Mouse (Mus musculus): ENCODE results near the gene Retreg1. TPM values are rescaled to one million over a fixed set of nuclear protein-coding genes. Genes with fewer than 3 reads are reported as not detected.

The Retreg1 gene
- 77.9 and 95.7 TPM in 2 replicates for total RNA-seq (2017)

DNA sequence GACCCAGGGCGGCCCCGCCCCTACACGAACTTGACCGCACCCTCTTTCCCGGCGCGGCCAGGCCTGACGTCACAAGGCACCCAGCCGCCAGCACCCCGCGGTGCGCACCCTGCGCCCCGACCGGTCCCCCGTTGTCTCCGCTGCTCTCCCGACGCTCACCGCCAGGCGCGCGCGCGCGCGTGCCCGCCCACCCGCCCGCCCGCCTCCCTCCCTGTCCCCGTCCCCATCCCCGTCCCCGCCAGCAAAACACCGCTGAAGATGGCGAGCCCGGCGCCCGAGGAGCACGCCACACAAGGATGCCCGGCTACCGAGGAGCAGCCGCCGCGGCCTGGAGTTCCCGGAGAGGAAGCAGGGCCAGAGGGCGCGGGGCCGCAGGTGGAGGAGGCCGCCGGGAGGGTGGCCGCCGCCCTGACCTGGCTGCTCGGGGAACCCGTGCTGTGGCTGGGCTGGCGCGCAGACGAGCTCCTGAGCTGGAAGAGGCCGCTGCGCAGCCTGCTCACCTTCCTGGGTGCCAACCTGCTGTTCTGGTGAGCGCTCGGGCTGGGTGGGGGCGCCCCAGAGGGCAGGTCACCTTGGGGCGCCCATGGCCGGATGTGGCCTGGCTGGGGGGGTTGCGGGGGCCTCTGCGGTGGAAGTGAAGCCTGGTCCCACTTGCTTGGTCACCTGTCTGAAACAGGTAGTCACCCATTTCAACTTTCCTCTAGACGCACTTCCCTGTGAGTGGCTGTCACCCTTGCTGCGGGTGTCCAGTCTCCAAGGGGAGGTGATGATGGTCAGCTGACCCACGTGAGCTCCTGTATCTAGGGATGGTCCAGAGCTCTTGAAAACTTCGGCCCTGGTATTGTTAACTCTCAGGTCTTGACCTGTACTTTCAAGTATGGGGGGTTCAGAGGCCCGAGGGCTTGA lies at the start of gene Retreg1:
TSS of gene Retreg1 (plus strand) at position 95 of the 906 bp plus-strand sequence.
- peak; percentile 96 for ATAC-seq (replicated peaks; ENCODE audit: low read depth, poor library complexity, severe bottlenecking)

- no peak for ATAC-seq (replicated peaks; ENCODE audit: low read depth, poor library complexity, severe bottlenecking)
These were observed 48.9 kb upstream of the Retreg1 start for GRCm38 (mm10) chr15:25794123-25794522.

DNA sequence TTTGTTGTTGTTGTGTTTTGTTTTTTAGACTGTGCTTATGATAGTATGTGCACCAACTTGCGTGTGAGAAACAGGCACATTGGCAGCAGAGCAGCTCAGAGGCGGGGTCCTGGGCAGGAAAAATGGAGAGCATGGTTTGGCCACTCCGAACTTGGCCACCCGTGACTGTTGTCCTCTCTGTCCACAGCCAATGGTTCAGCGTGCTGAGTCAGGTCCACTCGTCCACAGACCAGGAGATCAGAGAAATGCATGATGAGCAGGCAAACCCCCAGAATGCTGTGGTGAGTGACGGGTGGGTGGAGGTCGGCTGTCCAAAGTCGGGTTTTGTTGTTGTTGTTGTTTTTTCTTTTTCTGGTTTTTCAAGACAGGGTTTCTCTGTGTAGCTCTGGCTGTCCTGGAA lies 47.5 kb upstream of the Retreg1 start:
- no peak for ATAC-seq (replicated peaks; ENCODE audit: low read depth, poor library complexity, severe bottlenecking)

DNA sequence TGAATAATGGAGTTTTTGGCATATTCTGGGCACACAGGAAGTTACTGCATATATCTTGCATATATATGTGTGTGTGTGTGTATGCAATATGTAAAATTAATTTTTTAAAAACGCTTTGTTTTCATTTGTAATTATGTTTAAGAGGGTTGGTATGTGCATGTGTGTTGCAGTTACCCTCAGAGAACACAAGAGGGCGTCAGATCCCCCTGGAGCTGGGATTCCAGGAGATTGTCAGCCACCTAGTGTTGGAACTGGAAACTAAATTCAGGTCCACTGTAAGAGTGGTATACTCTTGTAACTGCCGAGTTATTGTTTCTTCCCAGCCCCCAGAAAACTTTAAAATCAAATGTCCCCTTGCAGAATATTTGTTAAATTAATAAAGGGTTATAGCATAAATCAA lies 46.6 kb upstream of the Retreg1 start:
- ATAC-seq (replicated peaks; ENCODE audit: low read depth, poor library complexity, severe bottlenecking) = peak; percentile 95

DNA sequence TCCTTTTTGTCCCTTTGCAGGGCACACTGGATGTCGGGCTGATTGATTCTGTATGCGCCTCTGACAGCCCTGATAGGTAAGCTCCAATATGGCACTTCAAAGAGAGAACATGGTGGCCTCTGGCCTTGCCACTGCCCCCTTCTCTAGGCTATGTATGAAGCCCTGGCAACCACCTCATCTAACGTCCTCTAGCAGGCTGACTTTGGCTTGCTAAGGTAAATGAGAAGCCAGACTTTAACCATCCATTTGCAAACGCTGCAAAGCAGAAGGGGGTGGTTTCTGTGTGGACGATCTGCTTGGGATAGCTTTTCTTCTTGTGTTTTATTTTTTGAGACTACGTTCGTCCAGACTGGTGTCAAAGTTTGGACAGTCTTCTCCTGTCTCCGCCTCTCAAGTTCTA lies 45.8 kb upstream of the Retreg1 start:
- ATAC-seq (replicated peaks; ENCODE audit: low read depth, poor library complexity, severe bottlenecking) = no peak

- ATAC-seq (replicated peaks; ENCODE audit: low read depth, poor library complexity, severe bottlenecking) = no peak
These were observed 45.1 kb upstream of the Retreg1 start for GRCm38 (mm10) chr15:25797888-25798287.

DNA sequence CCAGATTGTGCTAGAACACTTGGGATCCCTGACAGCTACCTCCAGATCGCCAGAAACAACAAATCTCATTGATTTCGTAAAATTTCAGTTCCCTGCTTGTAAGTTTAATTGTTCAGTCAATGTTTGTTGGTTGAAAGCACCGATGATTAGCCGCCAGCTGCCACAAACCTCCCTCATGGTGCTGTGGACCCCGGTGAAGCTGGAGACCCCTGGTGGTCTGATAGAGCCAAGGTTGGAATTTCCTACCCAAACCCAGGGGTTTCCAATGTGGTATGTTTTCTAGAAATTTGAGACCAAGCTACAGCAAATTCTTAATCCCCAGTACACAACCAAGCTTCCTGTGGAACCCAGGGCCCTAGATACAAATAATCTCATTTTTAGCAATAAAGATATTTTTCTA lies 41.3 kb upstream of the Retreg1 start:
- no peak for ATAC-seq (replicated peaks; ENCODE audit: low read depth, poor library complexity, severe bottlenecking)

- ATAC-seq (replicated peaks; ENCODE audit: low read depth, poor library complexity, severe bottlenecking) = no peak
These were observed 40.8 kb upstream of the Retreg1 start for GRCm38 (mm10) chr15:25802194-25802593.

GRCm38 (mm10) chr15:25803111-25803510 lies 39.9 kb upstream of the Retreg1 start:
- no peak for ATAC-seq (replicated peaks; ENCODE audit: low read depth, poor library complexity, severe bottlenecking)

DNA sequence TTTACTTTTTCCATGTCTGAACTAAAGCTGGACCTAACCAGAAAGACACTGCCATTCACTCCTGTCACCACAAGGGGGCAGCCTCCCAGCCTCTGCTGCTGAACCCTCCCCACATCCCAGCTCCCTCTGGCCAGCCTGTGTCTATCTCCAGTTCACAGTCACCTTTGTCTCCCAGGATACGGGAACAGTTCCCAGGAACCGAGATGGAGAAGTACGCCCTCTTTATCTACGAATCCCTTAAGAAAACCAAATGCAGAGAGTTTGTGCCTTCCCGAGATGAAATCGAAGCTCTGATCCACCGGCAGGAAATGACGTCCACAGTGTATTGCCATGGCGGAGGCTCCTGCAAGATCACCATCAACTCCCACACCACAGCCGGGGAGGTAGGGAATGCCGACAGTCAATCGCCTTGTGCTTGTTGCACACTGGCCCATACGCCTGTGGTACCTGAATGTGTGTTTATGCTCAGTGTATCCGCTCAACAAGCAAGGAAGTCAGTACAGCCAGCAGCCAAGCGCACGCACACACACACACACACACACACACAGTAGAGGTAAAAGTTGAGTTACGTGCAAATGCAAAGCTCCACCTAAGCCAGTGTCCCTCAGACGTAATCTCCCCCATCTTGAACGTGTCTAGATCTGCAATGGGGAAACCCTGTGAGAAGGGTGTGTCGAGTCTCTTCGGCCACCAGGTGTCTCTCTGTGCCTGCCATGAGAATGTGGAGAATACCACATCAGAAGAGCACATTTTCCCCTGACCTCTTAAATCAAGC lies 37.5 kb upstream of the Retreg1 start:
- peak; percentile 92 for ATAC-seq (replicated peaks; ENCODE audit: low read depth, poor library complexity, severe bottlenecking)

GRCm38 (mm10) chr15:25806363-25806762 lies 36.6 kb upstream of the Retreg1 start:
- ATAC-seq (replicated peaks; ENCODE audit: low read depth, poor library complexity, severe bottlenecking) = no peak

- no peak for ATAC-seq (replicated peaks; ENCODE audit: low read depth, poor library complexity, severe bottlenecking)
These were observed 36.1 kb upstream of the Retreg1 start for GRCm38 (mm10) chr15:25806878-25807277.

- ATAC-seq (replicated peaks; ENCODE audit: low read depth, poor library complexity, severe bottlenecking) = no peak
These were observed 34.1 kb upstream of the Retreg1 start for GRCm38 (mm10) chr15:25808677-25809460.

GRCm38 (mm10) chr15:25809669-25810068 lies 33.3 kb upstream of the Retreg1 start:
- ATAC-seq (replicated peaks; ENCODE audit: low read depth, poor library complexity, severe bottlenecking) = no peak

DNA sequence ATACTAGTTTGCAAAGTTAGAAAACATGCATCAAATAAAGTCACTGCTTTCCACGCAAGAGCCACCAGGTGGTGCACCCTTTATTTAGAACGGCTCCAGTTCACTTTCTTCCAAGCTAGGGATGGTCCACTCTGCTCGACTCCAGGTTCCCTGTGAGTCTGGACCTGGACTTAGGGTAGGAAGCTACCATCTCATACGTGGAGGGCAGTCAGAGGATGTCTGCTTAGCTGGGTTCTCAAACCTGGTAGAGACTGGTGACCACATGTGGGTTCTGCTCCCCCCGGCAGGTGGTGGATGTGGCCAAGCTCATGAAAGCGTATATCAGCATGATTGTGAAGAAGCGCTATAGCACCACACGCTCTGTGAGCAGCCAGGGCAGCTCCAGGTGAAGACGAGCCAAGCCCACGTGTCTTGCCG lies 31.1 kb upstream of the Retreg1 start:
- peak; percentile 71 for ATAC-seq (replicated peaks; ENCODE audit: low read depth, poor library complexity, severe bottlenecking)

- ATAC-seq (replicated peaks; ENCODE audit: low read depth, poor library complexity, severe bottlenecking) = peak; percentile 76
These were observed 30.5 kb upstream of the Retreg1 start for GRCm38 (mm10) chr15:25812479-25812878.

GRCm38 (mm10) chr15:25814535-25814934 lies 28.4 kb upstream of the Retreg1 start:
- ATAC-seq (replicated peaks; ENCODE audit: low read depth, poor library complexity, severe bottlenecking) = no peak

DNA sequence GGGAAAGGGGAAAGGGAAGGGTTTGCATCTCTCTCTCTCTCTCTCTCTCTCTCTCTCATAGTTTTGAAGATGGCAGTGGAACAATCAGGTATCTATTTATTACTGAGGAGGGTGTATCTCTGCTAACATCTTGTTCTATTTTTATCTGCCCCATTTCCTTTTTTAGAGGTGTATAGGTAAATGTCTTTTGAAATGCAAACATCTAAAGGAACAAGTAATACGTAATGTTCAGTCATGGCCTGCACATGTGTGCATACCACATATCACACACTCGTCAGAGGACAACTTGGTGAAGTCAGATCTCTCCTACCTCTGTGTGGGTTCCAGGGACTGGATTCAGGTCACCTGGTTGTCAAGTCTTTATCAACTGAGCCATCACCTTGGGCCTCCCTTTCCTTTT lies 25.8 kb upstream of the Retreg1 start:
- no peak for ATAC-seq (replicated peaks; ENCODE audit: low read depth, poor library complexity, severe bottlenecking)

- no peak for ATAC-seq (replicated peaks; ENCODE audit: low read depth, poor library complexity, severe bottlenecking)
These were observed 21.0 kb upstream of the Retreg1 start for GRCm38 (mm10) chr15:25821981-25822380.

DNA sequence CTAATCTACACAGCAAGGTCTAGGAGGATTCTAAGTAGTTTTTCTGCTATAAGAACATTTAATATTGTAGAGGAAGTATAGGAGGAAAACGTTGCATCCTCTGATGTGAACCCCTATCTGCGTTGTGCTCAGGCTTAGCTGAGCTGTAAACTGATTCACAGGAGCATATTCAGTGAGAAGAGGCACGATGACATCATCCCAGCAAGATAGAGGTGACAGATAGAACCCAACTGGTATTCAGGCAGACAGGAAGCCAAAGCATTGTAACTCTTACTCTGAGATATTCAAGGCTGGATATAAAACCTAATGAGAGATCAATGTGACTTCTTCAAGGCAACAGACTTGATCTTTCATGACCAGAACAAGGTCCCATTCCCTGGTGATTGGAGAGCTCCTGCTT lies 20.3 kb upstream of the Retreg1 start:
- no peak for ATAC-seq (replicated peaks; ENCODE audit: low read depth, poor library complexity, severe bottlenecking)
